Mouse (Mus musculus) heart, adult 2 months (tissue): ENCODE results near the gene Apol11a.

Experiments used
- CTCF ChIP-seq: fragments of 200-600 bp; IDR thresholded peaks from 2 replicates; pipeline ENCODE4 v1.8.1; 2022; ENCODE audit warnings: antibody characterized with exemption, mild to moderate bottlenecking, moderate library complexity
- POLR2A ChIP-seq: fragments of 200-500 bp; IDR thresholded peaks from 2 replicates; pipeline ENCODE4 v1.6.1; 2011; ENCODE audit warnings: mild to moderate bottlenecking, low read depth, low read length, control low read depth; ENCODE audit not compliant: insufficient read depth

- no peak for TF ChIP-seq POLR2A
- TF ChIP-seq CTCF, result no peak
These were observed 25.1 kb downstream of the Apol11a start, which contains the start of gene Apol7c for GRCm38 (mm10) chr15:77533216-77533615.
